11 mouse cellular contexts compared by ENCODE assay signal in genomic region chr13:107100116-107100515, GRCm38 (mm10).
A peak's percentile ranks its signal among the peaks of the same experiment; 100 is the strongest.
DNase-seq lines count a peak whose midpoint lies in the region; ATAC-seq and TF ChIP-seq lines count a peak whose summit lies in the region.
"Had no signal": no experiment of that assay in that cellular context is flagged by ENCODE, and none has a peak within 500 bp of the region (broad histone marks: within the 10 kb centered on the region; RNA-seq: fewer than 3 reads in every experiment).

No protein-coding gene starts in this region.

- no peaks in the 10 kb centered on the region for H3K9me3 ChIP-seq in midbrain, embryonic 14.5 days (ENCODE audit: control insufficient read depth, low read length)
- H3K9me3 ChIP-seq in midbrain, embryonic 10.5 days (replicated peaks) = no peaks in the 10 kb centered on the region
- H3K9me3 ChIP-seq in stomach, postnatal 0 days (ENCODE audit: control insufficient read depth, low read length) = no peaks in the 10 kb centered on the region
- H3K9me3 ChIP-seq: forebrain, embryonic 15.5 days had no signal

- no peaks in the 10 kb centered on the region for H3K27me3 ChIP-seq in heart, adult 2 months (ENCODE audit: control insufficient read depth, insufficient read depth, low read length)
- no peaks in the 10 kb centered on the region for H3K27me3 ChIP-seq in midbrain, embryonic 14.5 days (ENCODE audit: control insufficient read depth, insufficient read depth, low read length)
- no peaks in the 10 kb centered on the region for H3K27me3 ChIP-seq in midbrain, embryonic 10.5 days (ENCODE audit: low read depth, poor library complexity, severe bottlenecking)
- H3K27me3 ChIP-seq in stomach, postnatal 0 days (ENCODE audit: control insufficient read depth, insufficient read depth, low read length) = no peaks in the 10 kb centered on the region
- H3K27me3 ChIP-seq: forebrain, embryonic 15.5 days had no signal

- H3K9ac ChIP-seq in heart, adult 2 months (ENCODE audit: low read depth, low read length) = no peak overlapping the region
- H3K9ac ChIP-seq in midbrain, embryonic 14.5 days (replicated peaks; ENCODE audit: low read length) = no peak overlapping the region
- H3K9ac ChIP-seq in stomach, postnatal 0 days (ENCODE audit: low read length) = no peak overlapping the region
- H3K9ac ChIP-seq: forebrain, embryonic 15.5 days had no signal

- no peak for DNase-seq in heart, adult 2 months
- DNase-seq in heart, adult 8-10 months (ENCODE audit: low spot score) = no peak
- peak; percentile 49 for DNase-seq in midbrain, embryonic 14.5 days
- no peak for DNase-seq in midbrain, embryonic 10.5 days (ENCODE audit: low spot score)
- peak; percentile 31 for DNase-seq in embryo, embryonic 11 days
- DNase-seq in stomach, postnatal 0 days (ENCODE audit: low spot score) = no peak
- DNase-seq in cerebellum, adult 11-12 months = no peak
- DNase-seq: cerebellum, adult 18-20 months; heart, postnatal 4 days had no signal

- intact Hi-C loops in heart, adult 2 months (cut with DNase I) = loop anchor here (5.0 kb wide), 2 partner anchors 108 to 153 kb away; partner anchors contain the start of gene Dimt1

- H3K27ac ChIP-seq in heart, adult 2 months = no peak overlapping the region
- no peak overlapping the region for H3K27ac ChIP-seq in midbrain, embryonic 14.5 days (replicated peaks; ENCODE audit: low read depth, low read length)
- no peak overlapping the region for H3K27ac ChIP-seq in midbrain, embryonic 10.5 days (replicated peaks)
- no peak overlapping the region for H3K27ac ChIP-seq in stomach, postnatal 0 days (replicated peaks)
- H3K27ac ChIP-seq: forebrain, embryonic 15.5 days had no signal

- TF ChIP-seq EP300 in heart, adult 2 months (IDR thresholded peaks at IDR 0.05; ENCODE audit: insufficient read depth, low read depth, low read length) = no peak
- no peak for TF ChIP-seq EP300 in stomach, postnatal 0 days (optimal IDR thresholded peaks at IDR 0.05)

- H3K79me2 ChIP-seq in heart, adult 2 months (replicated peaks; ENCODE audit: control insufficient read depth, insufficient read depth, low read length) = no peaks in the 10 kb centered on the region

- no peak for TF ChIP-seq POLR2A in heart, adult 2 months (IDR thresholded peaks at IDR 0.05; ENCODE audit: insufficient read depth, low read depth, low read length)

- TF ChIP-seq CTCF in heart, adult 2 months (IDR thresholded peaks at IDR 0.05) = peak; percentile 78
- peak; percentile 71 for TF ChIP-seq CTCF in stomach, postnatal 0 days (IDR thresholded peaks at IDR 0.05; ENCODE audit: low read depth)

- no peak overlapping the region for H3K4me2 ChIP-seq in midbrain, embryonic 14.5 days (ENCODE audit: low read length)
- no peak overlapping the region for H3K4me2 ChIP-seq in stomach, postnatal 0 days (replicated peaks; ENCODE audit: low read depth)
- H3K4me2 ChIP-seq: forebrain, embryonic 15.5 days had no signal

- no peak overlapping the region for H3K4me3 ChIP-seq in heart, adult 2 months
- H3K4me3 ChIP-seq in midbrain, embryonic 14.5 days (replicated peaks; ENCODE audit: low read depth, low read length) = no peak overlapping the region
- no peak overlapping the region for H3K4me3 ChIP-seq in midbrain, embryonic 10.5 days
- no peak overlapping the region for H3K4me3 ChIP-seq in stomach, postnatal 0 days (ENCODE audit: low read depth, low read length)
- H3K4me3 ChIP-seq: forebrain, embryonic 15.5 days had no signal

- peaks cover 4% of the 10 kb centered on the region for H3K4me1 ChIP-seq in heart, adult 2 months (ENCODE audit: control insufficient read depth, insufficient read depth, low read length)
- H3K4me1 ChIP-seq in midbrain, embryonic 14.5 days (ENCODE audit: control insufficient read depth, insufficient read depth, low read length) = no peaks in the 10 kb centered on the region
- H3K4me1 ChIP-seq in midbrain, embryonic 10.5 days = 0 out of 2 replicates have a peak, but pooled peaks cover 5% of the 10 kb centered on the region
- no peaks in the 10 kb centered on the region for H3K4me1 ChIP-seq in stomach, postnatal 0 days (replicated peaks; ENCODE audit: control insufficient read depth, insufficient read depth)

- no peaks in the 10 kb centered on the region for H3K36me3 ChIP-seq in heart, adult 2 months (ENCODE audit: control insufficient read depth, insufficient read depth, low read length)
- H3K36me3 ChIP-seq in midbrain, embryonic 14.5 days (ENCODE audit: control insufficient read depth, insufficient read depth, low read length) = no peaks in the 10 kb centered on the region
- no peaks in the 10 kb centered on the region for H3K36me3 ChIP-seq in midbrain, embryonic 10.5 days
- no peaks in the 10 kb centered on the region for H3K36me3 ChIP-seq in stomach, postnatal 0 days (ENCODE audit: control insufficient read depth, insufficient read depth, low read length)
- H3K36me3 ChIP-seq: forebrain, embryonic 15.5 days had no signal

- ATAC-seq in midbrain, embryonic 14.5 days (ENCODE audit: low FRiP score, low TSS enrichment) = no peak
- no peak for ATAC-seq in stomach, postnatal 0 days (ENCODE audit: low FRiP score, low TSS enrichment)
- ATAC-seq in granulocyte monocyte progenitor cell, adult 5-6 weeks (replicated peaks; ENCODE audit: poor library complexity, severe bottlenecking) = no peak
- ATAC-seq: forebrain, embryonic 15.5 days had no signal

- WGBS in heart, adult 2 months = 75% methylated on average over 3 of the region's 3 CpGs
- WGBS in midbrain, embryonic 14.5 days = 63% methylated on average over 3 of the region's 3 CpGs
- WGBS in midbrain, embryonic 10.5 days = 77% methylated on average over 3 of the region's 3 CpGs
- WGBS in stomach, postnatal 0 days = 69% methylated on average over 3 of the region's 3 CpGs

Comparison
In these comparisons a context has a peak if more than half of its experiments do, and no peak if none do; other contexts are left out.
1. DNase-seq: peak in midbrain, embryonic 14.5 days (single experiment) and embryo, embryonic 11 days (single experiment); none in heart, adult 2 months (0 of 2), heart, adult 8-10 months (single experiment), midbrain, embryonic 10.5 days (single experiment), stomach, postnatal 0 days (single experiment) and cerebellum, adult 11-12 months (single experiment).